Mouse (Mus musculus) heart, postnatal 36 days (tissue): ENCODE data around the gene Adprhl1. TPM values are rescaled to one million over a fixed set of nuclear protein-coding genes. Genes with fewer than 3 reads are reported as not detected.

Experiments
- DNase-seq, 2 experiments: peaks; one replicate each; pipeline ENCODE4 v3.0.0; 2021 to 2022
- intact Hi-C: fragments of 180-260 bp; cut with DNase I; formaldehyde crosslinking; loops from one replicate; pipeline ENCODE4 v1.15.1; 2025
- total RNA-seq, 2 experiments: library from RNA; stranded (reverse); gene quantifications; 2 replicates each; pipeline ENCODE4 v1.2.3; 2021

Adprhl1 gene
- total RNA-seq, 2 experiments from 2014 or later = 573 to 582 TPM

DNA sequence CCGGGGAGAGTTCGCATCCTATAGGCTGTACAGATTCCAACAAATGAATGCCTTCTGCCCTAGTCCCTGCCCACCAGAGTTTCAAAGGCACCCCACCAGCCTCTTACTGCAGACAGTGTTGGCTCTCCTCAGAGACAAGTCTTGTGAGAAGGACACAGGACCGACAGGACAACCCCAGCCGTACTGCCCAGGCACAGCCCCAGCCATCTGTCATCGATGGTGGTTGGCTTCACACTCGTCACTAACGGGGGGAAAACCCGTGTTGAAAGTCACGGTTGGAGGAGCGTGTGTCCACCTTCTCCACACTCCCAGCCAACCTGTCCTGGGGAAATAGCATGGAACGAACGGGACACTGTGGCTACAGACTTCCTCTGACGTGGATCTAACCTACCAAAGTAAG, 19.2 kb downstream of the Adprhl1 start:
- intact Hi-C loops = no loop called here
- no peak for DNase-seq

DNA sequence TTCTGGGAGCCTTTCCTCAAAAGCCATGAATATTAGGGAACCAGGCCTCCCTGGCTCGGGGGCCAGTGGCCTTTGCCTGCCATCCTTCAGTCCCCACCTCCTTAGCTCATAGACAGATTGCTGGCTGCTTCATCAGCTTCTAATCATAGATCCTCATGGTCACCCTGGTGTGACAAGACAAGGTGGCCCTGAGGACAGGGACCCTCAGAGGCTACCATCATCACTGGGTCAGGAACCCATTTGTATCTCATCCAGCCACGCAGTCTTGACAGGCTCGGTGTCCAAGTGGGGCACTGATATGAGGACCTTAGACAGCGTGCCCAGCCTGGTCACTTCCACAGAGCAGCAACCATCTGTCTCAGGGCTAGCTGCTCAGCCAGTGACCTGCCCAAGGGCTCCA, 23.5 kb downstream of the Adprhl1 start:
- intact Hi-C loops = no loop called here
- DNase-seq = no peak

DNA sequence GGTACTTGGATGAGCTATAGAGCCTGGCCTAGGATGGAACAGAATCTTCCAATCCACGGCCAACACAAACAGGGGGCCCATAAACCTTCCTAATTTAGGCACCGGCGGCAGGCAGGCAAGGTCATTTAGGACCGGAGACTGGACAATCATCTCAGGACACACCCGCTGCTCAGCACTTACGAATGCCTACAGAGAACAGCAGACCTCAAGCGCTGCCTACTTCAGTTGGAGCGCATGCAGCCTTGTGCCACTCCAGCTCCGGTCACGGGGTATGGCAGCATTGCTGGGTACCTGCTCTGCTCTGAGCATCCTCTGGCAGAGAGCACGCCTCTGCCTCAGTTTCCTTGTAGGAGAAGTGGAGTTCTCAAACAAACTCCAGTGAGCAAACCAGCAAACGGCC, 24.2 kb downstream of the Adprhl1 start:
- intact Hi-C loops = no loop called here
- DNase-seq = no peak

DNA sequence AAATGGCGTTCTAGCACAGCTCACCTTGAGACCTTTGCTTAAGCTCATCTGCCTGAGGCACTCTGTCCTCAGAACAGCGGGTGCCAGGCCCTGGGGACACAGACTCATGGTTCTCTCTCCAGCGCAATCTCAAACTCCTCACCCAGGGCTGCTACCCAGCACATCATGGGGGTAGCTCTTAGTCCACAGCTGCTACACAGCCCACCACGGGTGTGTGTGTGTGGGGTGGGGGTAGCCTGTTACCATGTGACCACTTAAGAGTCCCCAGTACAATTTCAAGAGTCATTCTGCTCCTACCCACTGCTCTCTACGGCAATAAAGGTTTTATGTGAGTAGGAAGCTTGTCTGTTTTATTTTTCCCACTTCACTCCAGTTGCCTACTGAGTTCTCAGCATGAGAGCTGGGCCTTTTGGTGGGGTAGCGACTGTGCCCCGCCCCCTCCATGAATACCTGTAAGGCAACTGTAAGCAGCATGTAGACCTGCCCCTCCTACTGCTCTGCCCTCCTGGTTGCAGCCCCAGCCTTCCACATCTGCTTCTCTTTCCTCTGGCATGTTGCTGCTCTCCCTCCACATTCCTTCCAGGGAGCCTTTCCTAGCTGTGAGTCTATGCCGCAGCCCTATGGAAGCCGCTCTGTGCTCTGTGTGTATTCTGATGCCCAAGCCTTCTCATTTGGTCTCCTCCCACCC, 24.9 kb downstream of the Adprhl1 start:
- intact Hi-C loops = no loop called here
- no peak for DNase-seq

DNA sequence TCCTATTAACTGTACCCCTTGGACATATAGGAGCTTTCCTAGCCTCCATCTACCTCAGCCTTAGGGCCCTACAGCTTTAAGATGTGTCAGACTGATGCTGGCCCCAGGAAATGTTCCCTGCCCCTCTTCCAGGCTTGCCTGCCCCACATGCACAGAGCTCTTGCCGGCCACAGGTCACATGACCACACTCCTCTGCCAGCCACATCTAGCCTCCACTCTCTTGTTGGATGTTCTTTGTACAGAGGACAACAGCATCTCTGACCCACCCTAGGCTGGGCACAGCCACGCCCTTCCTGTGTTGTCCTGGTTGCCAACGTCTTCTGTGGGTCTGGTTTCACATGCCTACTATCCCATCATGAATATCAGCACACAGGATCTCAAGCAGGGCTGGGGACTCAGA, 26.8 kb downstream of the Adprhl1 start:
- no peak for DNase-seq
- intact Hi-C loops = no loop called here

DNA sequence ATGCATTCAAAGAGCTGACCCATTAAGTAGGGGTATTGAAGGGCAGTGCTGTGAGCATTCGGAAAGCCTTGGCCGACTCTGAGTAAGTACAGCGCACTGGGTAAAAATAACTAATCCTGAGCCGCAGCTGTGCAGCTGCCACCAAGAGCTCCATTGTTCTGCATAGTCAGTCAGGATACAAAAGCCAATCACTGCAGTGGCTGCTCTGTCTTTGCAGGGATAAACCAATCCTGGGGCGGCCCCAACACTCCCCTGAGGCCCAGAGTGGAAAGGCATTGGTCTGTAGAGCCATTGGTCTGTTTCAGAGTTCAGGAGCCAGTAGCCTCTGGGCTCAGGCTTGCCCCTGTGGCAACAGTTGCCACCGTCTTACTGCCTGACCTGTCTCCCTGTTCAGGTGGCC, 27.7 kb downstream of the Adprhl1 start:
- no peak for DNase-seq
- intact Hi-C loops = no loop called here

DNA sequence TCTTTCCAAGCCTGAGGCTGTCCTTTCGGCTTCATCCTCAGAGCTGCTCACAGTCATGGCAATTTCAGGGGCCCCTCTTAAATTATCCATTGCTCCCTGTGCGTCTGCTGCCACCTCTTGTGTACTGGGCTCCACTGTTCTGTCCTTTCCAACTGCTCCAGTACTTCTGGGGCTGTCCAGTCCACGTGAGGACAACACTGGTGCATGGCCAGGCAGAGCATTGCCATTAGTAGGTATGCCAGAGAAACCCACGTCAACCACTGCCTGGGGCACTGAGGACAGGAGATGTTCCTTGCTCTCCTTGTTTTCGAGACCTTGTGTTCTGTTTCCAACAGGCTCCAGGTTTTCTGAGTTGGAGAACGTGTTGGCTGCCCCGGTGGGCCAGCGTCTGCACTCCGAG, 29.5 kb downstream of the Adprhl1 start:
- DNase-seq = no peak
- intact Hi-C loops = no loop called here

DNA sequence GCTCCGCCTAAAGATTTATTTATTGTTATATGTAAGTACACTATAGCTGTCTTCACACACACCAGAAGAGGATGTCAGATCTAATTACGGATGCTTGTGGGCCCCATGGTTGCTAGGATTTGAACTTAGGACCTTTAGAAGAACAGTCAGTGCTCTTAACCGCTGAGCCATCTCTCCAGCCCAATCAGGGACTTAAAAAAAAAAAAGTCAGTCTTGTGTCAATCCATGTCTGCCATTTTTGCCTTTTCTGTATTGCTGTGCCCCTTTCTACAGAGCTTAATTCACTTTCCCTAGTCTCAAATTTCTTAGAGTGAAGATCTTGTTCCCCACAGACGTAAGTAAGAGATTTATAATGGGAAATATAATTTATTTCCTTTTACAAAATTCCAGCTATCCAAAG, 35.5 kb downstream of the Adprhl1 start:
- intact Hi-C loops = loop anchor here (5.0 kb wide), 1 partner anchor 241 kb away; no protein-coding TSS in a partner anchor
- DNase-seq = no peak

DNA sequence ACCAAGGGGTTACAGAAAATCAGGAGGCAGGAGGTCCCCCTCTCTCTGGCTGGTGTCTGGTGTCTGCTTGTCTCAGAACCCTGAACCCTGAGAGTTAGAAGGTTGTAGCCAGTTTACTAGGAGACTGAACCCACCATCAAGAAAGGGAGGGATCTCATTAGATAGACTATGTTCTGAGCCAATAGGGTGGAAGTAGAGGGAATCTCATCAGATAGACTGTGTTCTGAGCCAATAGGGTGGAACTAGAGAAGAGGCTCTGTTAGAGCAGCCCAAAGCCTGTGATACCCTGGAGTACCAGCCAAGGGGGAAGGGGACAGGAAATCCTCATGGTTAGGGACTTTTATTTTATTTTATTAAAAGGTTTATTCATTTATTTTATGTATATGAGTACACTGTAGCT, 36.0 kb downstream of the Adprhl1 start:
- DNase-seq = no peak
- intact Hi-C loops = loop anchor here (5.0 kb wide), 1 partner anchor 241 kb away; no protein-coding TSS in a partner anchor

DNA sequence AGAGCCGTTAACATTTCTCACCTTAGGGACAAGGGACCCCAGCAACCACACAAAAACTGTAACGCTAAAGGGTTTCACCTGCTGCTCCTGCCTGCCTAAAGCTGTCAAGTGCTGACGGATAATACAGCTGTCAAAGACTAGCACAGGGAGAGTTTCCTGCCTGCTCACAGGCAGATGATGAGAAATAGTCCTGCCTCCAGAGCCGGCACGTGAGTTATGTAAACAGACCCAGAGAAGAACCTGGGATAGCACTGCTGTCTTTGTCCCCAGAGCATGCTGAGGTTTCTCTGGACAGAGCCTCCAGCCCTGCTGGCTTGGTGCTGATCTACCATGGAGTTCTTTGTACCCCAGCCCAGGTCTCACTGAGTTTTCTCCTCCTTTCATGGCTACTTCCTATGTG, 36.9 kb downstream of the Adprhl1 start:
- intact Hi-C loops = loop anchor here (5.0 kb wide), 1 partner anchor 240 kb away; no protein-coding TSS in a partner anchor
- DNase-seq = no peak

DNA sequence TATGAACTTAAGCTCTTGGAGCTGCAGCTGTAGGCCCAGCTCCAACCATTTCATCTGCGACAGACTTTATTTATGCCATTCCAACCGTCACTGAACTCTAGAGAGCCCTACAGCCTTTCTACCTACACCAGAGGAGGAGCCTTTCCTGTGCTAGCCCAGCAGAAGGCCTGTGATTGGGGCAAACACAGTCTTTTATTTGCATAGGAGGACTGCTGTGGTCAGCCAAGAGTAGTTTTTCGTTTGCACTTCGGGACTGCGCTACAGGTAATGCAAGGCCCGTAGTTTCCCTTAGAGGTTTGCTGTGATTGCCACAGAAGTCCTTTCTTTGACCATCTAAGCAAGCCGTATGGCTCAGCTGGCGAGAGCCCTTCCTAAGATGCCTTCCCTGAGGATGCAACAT, 37.6 kb downstream of the Adprhl1 start:
- DNase-seq = no peak
- intact Hi-C loops = loop anchor here (5.0 kb wide), 1 partner anchor 239 kb away; no protein-coding TSS in a partner anchor

DNA sequence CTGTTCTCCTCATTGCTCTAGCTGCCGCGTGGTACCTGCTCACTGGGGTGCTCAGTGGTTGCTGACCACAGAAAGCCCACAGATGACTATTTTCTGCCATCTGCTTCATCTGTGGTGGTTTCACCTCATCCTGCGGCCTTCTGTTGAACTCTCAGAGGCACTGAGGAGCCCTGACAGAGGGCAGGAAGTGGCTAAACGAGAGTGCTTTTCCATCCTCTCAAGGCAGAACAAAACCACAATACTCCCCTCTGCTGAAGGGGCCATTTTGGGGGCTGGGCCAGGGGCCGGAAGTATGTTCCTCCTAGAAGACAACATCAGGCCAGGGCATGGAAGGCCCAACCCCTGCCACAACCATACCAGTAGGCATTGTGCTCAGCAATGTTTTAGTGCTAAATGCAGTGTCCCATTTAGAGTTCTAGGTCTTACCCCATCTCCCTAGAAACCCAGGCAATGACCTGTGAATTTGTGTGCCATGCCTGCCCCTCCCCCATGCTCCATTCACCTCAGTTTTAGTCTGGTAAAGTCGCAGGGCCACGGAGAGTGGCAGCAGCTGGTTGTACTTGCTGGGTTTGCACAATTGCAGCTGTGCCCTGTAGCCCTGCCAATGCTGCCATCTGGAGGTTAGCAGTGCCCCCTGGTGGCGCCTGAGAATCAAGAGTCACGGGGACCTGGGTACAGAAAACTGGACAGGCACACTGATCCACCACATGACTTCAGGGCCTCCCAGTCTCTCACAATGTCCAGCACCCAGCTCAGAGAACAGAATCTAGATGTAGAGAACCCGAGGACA, 40.3 kb downstream of the Adprhl1 start:
- peak; percentile 86 to 89 for DNase-seq
- intact Hi-C loops = loop anchor here (2.0 to 5.0 kb wide), 2 partner anchors 39 to 81 kb away; partner anchors contain the start of gene Adprhl1

DNA sequence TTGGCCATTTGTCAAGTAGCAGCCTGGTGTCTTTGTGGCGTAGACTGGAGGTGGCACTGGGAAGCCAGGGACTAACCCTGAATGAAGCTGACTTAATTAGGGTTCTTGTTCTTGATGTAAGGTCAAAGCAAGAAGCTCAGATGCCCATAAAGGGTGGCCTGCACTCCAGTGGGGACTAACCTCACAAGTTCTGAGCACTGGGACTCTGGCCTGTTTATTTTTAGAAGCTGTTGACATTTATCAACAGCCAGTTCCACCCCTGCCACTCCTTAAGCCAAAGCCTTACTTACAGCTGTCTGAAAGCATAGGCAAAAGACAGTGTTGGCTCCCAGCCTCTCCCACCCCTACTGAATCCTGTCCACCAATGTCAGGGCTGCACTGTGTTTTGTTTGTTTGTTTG, 44.2 kb downstream of the Adprhl1 start:
- no peak for DNase-seq
- intact Hi-C loops = loop anchor here (5.0 kb wide), 1 partner anchor 43 kb away; the partner anchor contains the start of gene Adprhl1

DNA sequence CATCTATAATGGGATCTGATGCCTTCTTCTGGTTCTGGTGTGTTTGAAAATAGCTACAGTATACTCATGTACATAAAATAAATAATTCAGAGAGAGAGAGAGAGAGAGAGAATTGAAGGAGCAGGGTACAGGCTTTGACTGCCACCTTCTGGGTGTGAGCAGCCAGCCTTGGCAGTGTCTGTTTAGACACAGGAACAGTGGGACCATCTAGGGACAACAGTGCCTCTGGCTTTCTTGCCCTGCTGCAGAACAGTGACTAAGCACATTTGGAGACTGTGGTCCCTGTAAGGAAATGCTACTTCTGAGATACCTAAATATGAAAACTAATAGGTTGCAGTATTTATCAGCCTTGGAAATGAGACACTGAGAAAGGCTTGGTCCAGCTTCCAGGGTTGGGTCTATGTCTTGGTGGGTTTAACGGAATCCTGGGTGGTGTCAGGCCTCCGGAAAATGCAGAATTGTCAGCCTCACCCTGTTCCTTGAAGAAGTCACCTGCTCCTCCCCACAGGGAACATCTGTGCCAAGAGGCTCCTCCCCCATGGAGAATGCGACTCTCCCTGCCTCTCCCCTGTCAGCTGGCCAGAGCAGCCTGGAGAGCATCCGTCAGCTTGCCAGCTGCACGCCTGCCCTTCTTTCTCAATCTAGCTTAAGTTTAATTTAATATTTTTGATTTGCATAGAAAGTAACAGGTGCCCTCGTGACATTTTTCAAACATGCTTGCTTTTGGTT, 45.2 kb downstream of the Adprhl1 start:
- intact Hi-C loops = no loop called here
- DNase-seq = peak in 1 of 2 experiments; percentile 51

DNA sequence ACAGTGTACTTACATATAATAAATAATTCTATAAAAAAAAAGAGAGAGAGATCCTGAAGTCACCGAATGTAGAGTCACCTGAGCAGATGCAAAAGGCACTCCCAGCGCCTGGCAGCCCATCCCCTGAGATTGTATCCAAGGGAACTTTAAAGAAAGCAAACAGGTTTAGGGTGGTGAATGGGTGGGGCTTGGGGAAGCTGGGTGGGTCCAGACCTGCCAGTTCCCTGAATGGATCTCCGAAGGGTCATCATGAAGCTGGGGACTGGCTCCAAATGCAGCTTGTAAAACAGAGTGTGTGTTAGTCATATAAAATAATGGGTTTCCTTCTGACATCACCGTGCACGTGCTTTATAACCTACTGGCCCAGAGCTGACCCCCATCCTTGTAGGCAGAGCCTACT, 47.7 kb downstream of the Adprhl1 start:
- DNase-seq = no peak
- intact Hi-C loops = no loop called here

DNA sequence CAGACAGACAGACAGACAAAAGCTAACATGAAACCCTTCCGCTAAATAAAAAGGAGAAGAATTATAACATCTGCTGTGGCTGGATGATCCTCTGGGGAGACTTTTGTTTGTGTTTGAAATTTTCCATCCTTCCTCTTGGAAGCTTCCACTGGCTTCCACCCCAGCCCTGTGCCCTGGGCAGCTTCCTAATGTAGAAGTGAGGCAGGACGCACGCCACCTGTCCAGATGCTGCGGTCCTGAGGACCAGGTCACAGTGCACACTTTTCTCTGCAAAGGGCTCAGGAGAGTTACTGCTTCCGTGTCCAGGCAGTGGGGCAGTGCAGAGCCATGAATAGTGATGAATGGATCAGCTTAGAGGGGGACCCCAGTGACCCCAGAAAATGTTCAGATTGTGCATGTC, 48.7 kb downstream of the Adprhl1 start:
- intact Hi-C loops = no loop called here
- no peak for DNase-seq

DNA sequence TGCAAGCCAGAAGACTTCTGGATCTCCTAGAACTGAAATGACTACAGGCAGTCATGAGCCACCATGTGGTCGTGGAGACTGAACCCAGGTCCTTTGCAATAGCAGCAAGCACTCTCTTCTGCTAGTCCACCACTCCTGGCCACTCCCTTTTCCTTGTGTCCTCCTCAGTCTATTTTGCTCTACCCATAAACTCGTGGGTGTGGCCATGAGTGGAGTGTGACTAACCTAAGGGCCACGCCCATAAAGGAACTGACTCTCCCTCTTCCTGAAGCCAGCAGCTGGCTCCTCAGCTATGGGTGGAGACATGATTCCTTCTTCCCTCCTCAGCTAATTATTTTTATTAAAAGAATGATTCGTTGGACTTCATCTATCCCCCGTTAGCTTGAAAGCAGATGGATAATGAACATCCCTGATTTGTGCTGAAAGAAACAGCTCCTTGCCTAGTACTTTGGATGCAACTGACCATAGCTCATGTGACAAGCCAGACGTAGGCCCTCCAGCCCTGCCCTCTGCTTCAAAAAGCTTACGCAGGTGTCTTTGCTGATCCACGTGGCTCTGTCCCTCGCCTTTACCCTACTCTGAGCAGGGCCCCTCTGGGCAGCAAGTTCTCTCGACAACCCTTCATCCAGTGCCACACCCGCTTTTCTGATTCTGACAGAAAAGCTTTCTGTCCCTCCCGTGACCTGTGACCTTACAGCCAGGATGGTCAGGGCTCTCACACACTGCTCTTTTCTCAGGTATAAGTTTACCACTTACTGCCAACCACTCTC, 49.4 kb downstream of the Adprhl1 start:
- no peak for DNase-seq
- intact Hi-C loops = loop anchor here (5.0 kb wide), 1 partner anchor 227 kb away; no protein-coding TSS in a partner anchor

DNA sequence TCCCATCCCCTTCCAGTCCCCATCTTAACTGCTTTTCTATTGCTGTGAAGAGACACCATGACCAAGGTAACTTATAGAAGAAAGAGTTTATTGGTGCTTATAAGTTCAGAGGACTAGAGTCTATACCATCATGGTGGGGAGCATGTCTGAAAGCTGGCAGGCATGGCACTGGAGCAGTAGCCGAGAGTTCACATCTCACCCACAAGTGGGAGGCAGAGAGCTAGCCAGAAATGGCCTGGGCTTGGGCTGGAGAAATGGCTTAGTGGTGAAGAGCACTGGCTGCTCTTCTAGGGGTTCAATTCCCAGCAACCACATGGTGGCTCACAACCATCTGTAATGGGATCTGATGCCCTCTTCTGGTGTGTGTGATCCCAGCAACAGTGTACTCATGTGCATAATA, 50.5 kb downstream of the Adprhl1 start:
- intact Hi-C loops = loop anchor here (5.0 kb wide), 1 partner anchor 226 kb away; no protein-coding TSS in a partner anchor
- no peak for DNase-seq

DNA sequence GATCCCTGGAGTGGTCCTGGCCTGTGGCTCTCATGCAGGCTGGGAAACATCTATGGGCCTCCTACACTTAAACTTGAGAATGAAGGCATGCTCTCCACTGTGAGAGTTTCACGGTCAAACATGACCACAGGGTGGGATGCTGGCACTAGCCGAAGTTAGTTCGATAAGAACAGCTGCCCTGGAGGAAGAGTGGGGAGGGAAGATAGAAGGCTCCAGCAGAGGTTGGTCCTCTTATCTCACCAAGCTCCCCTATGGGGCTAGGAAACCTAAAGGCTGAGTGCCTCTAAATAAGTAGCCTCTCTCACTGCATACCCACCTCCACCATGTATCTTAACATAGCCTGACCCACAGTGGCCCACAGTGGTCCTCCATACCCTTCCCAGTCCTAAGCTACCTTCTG, 51.2 kb downstream of the Adprhl1 start:
- DNase-seq = no peak
- intact Hi-C loops = loop anchor here (5.0 kb wide), 1 partner anchor 226 kb away; no protein-coding TSS in a partner anchor

DNA sequence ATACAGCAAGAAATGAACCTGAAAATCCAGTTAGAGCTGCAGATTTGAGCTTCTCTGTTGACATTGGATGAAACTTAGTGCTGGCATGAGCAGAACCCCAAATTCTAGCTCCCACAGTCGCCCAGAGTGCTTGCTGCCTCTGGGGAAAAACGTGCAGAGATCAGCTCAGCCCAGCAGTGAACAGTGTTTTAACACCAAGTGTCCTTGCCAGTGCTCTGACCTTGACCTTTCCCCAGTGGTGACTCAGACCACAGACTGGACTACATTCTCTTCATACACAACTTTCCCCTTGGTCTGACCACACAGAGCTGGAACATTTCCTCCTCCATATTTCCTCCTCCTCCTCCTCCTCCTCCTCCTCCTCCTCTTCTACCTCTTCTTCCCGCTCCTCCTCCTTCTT, 51.9 kb downstream of the Adprhl1 start:
- intact Hi-C loops = loop anchor here (5.0 kb wide), 1 partner anchor 225 kb away; no protein-coding TSS in a partner anchor
- DNase-seq = no peak
